Mouse (Mus musculus) midbrain, postnatal 0 days (tissue): ENCODE results near the gene Zfp963. TPM values are rescaled to one million over a fixed set of nuclear protein-coding genes. Genes with fewer than 3 reads are reported as not detected.
A peak's percentile ranks its signal among the peaks of the same experiment; 100 is the strongest.
"Not testable (repeated sequence)": the region's sequence is repeated elsewhere in the genome, so short reads cannot be mapped to it uniquely, and the experiment has no call there.

Experiments
- ATAC-seq: fragments of 200-750 bp; cut with Nextera tagmentation; 2 replicates; pipeline ENCODE4 v1.8.0; 2017; ENCODE audit warnings: moderate number of reproducible peaks, mild to moderate bottlenecking, moderate TSS enrichment, moderate library complexity; ENCODE audit not compliant: low FRiP score
- DNase-seq: peaks from one replicate; pipeline ENCODE4 v3.0.0-alpha.2; 2015; ENCODE audit warnings: low spot score
- H3K27ac ChIP-seq: fragments of 300-500 bp; sonication (generic); 2 replicates; pipeline ENCODE4 v1.5.1; 2014; ENCODE audit warnings: low read depth, mild to moderate bottlenecking, low read length, mixed read lengths
- H3K27me3 ChIP-seq: fragments of 300-500 bp; sonication (generic); 2 replicates; pipeline ENCODE4 v1.6.1; 2014; ENCODE audit warnings: low read length, control low read depth, mixed read lengths; ENCODE audit not compliant: insufficient read depth
- H3K36me3 ChIP-seq: fragments of 300-500 bp; sonication (generic); 2 replicates; pipeline ENCODE4 v1.6.1; 2014; ENCODE audit warnings: low read length, control low read depth, mixed read lengths; ENCODE audit not compliant: insufficient read depth
- H3K4me1 ChIP-seq: fragments of 300-500 bp; sonication (generic); 2 replicates; pipeline ENCODE4 v1.6.1; 2014; ENCODE audit warnings: mild to moderate bottlenecking, control low read depth, antibody characterized with exemption, low read length, mixed read lengths; ENCODE audit not compliant: insufficient read depth
- H3K4me2 ChIP-seq: fragments of 300-500 bp; sonication (generic); 2 replicates; pipeline ENCODE4 v1.6.1; 2014; ENCODE audit warnings: low read depth, mild to moderate bottlenecking, low read length, mixed read lengths; ENCODE audit not compliant: poor library complexity, severe bottlenecking
- H3K4me3 ChIP-seq: fragments of 300-500 bp; sonication (generic); 2 replicates; pipeline ENCODE4 v1.5.1; 2014; ENCODE audit warnings: low read depth, mild to moderate bottlenecking, low read length, moderate library complexity
- H3K9ac ChIP-seq: fragments of 300-500 bp; sonication (generic); replicated peaks from 2 replicates; pipeline ENCODE4 v1.6.1; 2014; ENCODE audit warnings: mild to moderate bottlenecking, low read length, moderate library complexity, mixed read lengths; ENCODE audit not compliant: poor library complexity, severe bottlenecking
- H3K9me3 ChIP-seq: fragments of 300-500 bp; sonication (generic); 2 replicates; pipeline ENCODE4 v1.6.1; 2016; ENCODE audit warnings: low read length, control low read depth
- CTCF ChIP-seq: IDR thresholded peaks from 2 replicates; pipeline ENCODE4 v1.5.1; 2016; ENCODE audit warnings: antibody characterized with exemption, mild to moderate bottlenecking
- WGBS: fragments of 180-500 bp; shearing (Covaris S2); extraction: QIAGEN DNeasy Blood & Tissue Kit; methylation state at CpG from one replicate; pipeline ENCODE4 v1.1.7; 2014; 5-methylcytosine and 5-hydroxymethylcytosine counted together
- polyA plus RNA-seq: library from polyadenylated mRNA; unstranded; fragments of >200 nt; fragmentation: Nextera tagmentation; extraction: Ambion mirVana; gene quantifications from 2 replicates; pipeline ENCODE4 v1.2.1, GENCODE M21; 2015
- total RNA-seq: library from RNA; depleted of rRNA; stranded (reverse); fragments of >200 nt; gene quantifications from 2 replicates; pipeline ENCODE4 v1.2.3, GENCODE M21; 2014; rRNA removed

The Zfp963 gene
- total and polyA plus RNA-seq, 2 experiments from 2014 or later = 3.3 to 5.5 TPM

GRCm38 (mm10) chr8:69716403-69717231 is 33.2 kb downstream of the Zfp963 start:
- peak overlapping the region; percentile 56 for H3K4me3 ChIP-seq
- peak overlapping the region; percentile 48 for H3K4me2 ChIP-seq
- no peak; the same call in 1 of the 2 replicates for TF ChIP-seq CTCF
- peak; percentile 100 for DNase-seq
- H3K4me1 ChIP-seq = peaks cover 9% of the 10 kb centered on the region
- no peaks in the 10 kb centered on the region for H3K36me3 ChIP-seq
- H3K27ac ChIP-seq = peak overlapping the region; percentile 95
- peak overlapping the region; percentile 74 for H3K9ac ChIP-seq
- H3K27me3 ChIP-seq = no peaks in the 10 kb centered on the region
- under 1% methylated on average over 52 of the region's 52 CpGs for WGBS
- peak; percentile 99 for ATAC-seq
- H3K9me3 ChIP-seq = no peaks in the 10 kb centered on the region

GRCm38 (mm10) chr8:69715366-69715765 is 34.4 kb downstream of the Zfp963 start:
- Histone ChIP-seq H3K36me3 (peaks cover 2% of the 10 kb centered on the region; the same call in 1 of the 2 replicates), H3K27me3 (no peaks in the 10 kb centered on the region), H3K4me1 (peaks cover 9% of the 10 kb centered on the region), H3K9me3 (no peaks in the 10 kb centered on the region), H3K27ac (no peak overlapping the region), H3K9ac (0 out of 2 replicates have a peak overlapping the region, but pooled peaks have one; percentile 74), H3K4me2 (peak overlapping the region; percentile 37), H3K4me3 (peak overlapping the region; percentile 56)
- ATAC-seq (no peak), DNase-seq (no peak)
- TF ChIP-seq CTCF = no peak
- 78% methylated on average over 6 of the region's 6 CpGs for WGBS

GRCm38 (mm10) chr8:69713516-69713915 is 36.3 kb downstream of the Zfp963 start:
- DNase-seq = no peak
- Histone ChIP-seq H3K27ac (no peak overlapping the region), H3K4me1 (peaks cover 9% of the 10 kb centered on the region), H3K4me2 (no peak overlapping the region), H3K9me3 (no peaks in the 10 kb centered on the region), H3K9ac (no peak overlapping the region), H3K27me3 (no peaks in the 10 kb centered on the region), H3K36me3 (peaks cover 18% of the 10 kb centered on the region), H3K4me3 (no peak overlapping the region)
- ATAC-seq = no peak
- 92% methylated on average over 8 of the region's 8 CpGs for WGBS
- TF ChIP-seq CTCF = no peak

GRCm38 (mm10) chr8:69710624-69711023 is 39.1 kb downstream of the Zfp963 start, which contains the start of gene Zfp869:
Gene Zfp869, minus strand, starts transcription at chr8:69710724.
- WGBS = 97% methylated on average over 8 of the region's 10 CpGs

GRCm38 (mm10) chr8:69701810-69702209 is 48.0 kb downstream of the Zfp963 start:
- no peaks in the 10 kb centered on the region for H3K27me3 ChIP-seq
- 83% methylated on average over 6 of the region's 6 CpGs for WGBS
- H3K4me3 ChIP-seq = no peak overlapping the region
- TF ChIP-seq CTCF = no peak
- H3K4me2 ChIP-seq = no peak overlapping the region
- ATAC-seq = no peak
- DNase-seq = no peak
- H3K27ac ChIP-seq = no peak overlapping the region
- H3K36me3 ChIP-seq = peaks cover 27% of the 10 kb centered on the region
- no peaks in the 10 kb centered on the region for H3K4me1 ChIP-seq
- no peaks in the 10 kb centered on the region for H3K9me3 ChIP-seq
- H3K9ac ChIP-seq = no peak overlapping the region

More at GRCm38 (mm10) chr8:69710624-69711023, 39.1 kb downstream of the Zfp963 start, which contains the start of gene Zfp869:
- peaks cover 47% of the 10 kb centered on the region for H3K36me3 ChIP-seq
- H3K27ac ChIP-seq, H3K9me3 ChIP-seq, H3K4me3 ChIP-seq, ATAC-seq, H3K4me2 ChIP-seq, DNase-seq, H3K4me1 ChIP-seq, H3K27me3 ChIP-seq, H3K9ac ChIP-seq: not testable (repeated sequence)

Other genes starting within 250 kb of the Zfp963 start
- gene Gm7697, start 227.0 kb downstream of the Zfp963 start, total RNA-seq = 0.42 TPM in 1 of 2 replicates, not detected in the other
- not detected in 2 replicates for gene Gm7697, start 227.0 kb downstream of the Zfp963 start, polyA plus RNA-seq
- gene Zfp868, start 124.4 kb downstream of the Zfp963 start, total RNA-seq = 22.4 and 29.3 TPM in 2 replicates
- 21.5 and 26.0 TPM in 2 replicates for gene Zfp868, start 124.4 kb downstream of the Zfp963 start, polyA plus RNA-seq
- 3.6 and 5.9 TPM in 2 replicates for gene Zfp964, start 95.5 kb downstream of the Zfp963 start, total RNA-seq
- 0.99 and 1.2 TPM in 2 replicates for gene Zfp964, start 95.5 kb downstream of the Zfp963 start, polyA plus RNA-seq
- 14.6 and 17.5 TPM in 2 replicates for gene Zfp869, start 39.2 kb downstream of the Zfp963 start, total RNA-seq
- 14.4 and 15.5 TPM in 2 replicates for gene Zfp869, start 39.2 kb downstream of the Zfp963 start, polyA plus RNA-seq
- 1.5 and 2.4 TPM in 2 replicates for gene Gm20422, start 24.9 kb upstream of the Zfp963 start, total RNA-seq
- gene Gm20422, start 24.9 kb upstream of the Zfp963 start, polyA plus RNA-seq = not detected in 2 replicates
- 77.7 and 92.7 TPM in 2 replicates for gene Atp13a1, start 41.2 kb upstream of the Zfp963 start, total RNA-seq
- gene Atp13a1, start 41.2 kb upstream of the Zfp963 start, polyA plus RNA-seq = 44.6 and 46.4 TPM in 2 replicates
- 44.7 and 53.4 TPM in 2 replicates for gene Zfp866, start 41.2 kb upstream of the Zfp963 start, total RNA-seq
- 19.2 and 20.0 TPM in 2 replicates for gene Zfp866, start 41.2 kb upstream of the Zfp963 start, polyA plus RNA-seq
- 53.9 and 71.2 TPM in 2 replicates for gene Gmip, start 58.7 kb upstream of the Zfp963 start, total RNA-seq
- gene Gmip, start 58.7 kb upstream of the Zfp963 start, polyA plus RNA-seq = 33.7 and 37.6 TPM in 2 replicates
- 5.4 and 7.7 TPM in 2 replicates for gene Lpar2, start 72.5 kb upstream of the Zfp963 start, total RNA-seq
- 0.44 and 0.63 TPM in 2 replicates for gene Lpar2, start 72.5 kb upstream of the Zfp963 start, polyA plus RNA-seq
- 35.7 and 43.9 TPM in 2 replicates for gene Pbx4, start 82.5 kb upstream of the Zfp963 start, total RNA-seq
- 91.0 and 98.8 TPM in 2 replicates for gene Pbx4, start 82.5 kb upstream of the Zfp963 start, polyA plus RNA-seq
- gene Cilp2, start 137.7 kb upstream of the Zfp963 start, total RNA-seq = 12.0 and 14.9 TPM in 2 replicates
- 7.5 and 8.0 TPM in 2 replicates for gene Cilp2, start 137.7 kb upstream of the Zfp963 start, polyA plus RNA-seq
- gene Tssk6, start 152.2 kb upstream of the Zfp963 start, total RNA-seq = not detected in 2 replicates
- gene Tssk6, start 152.2 kb upstream of the Zfp963 start, polyA plus RNA-seq = 4.4 and 4.6 TPM in 2 replicates
- gene Ndufa13, start 152.6 kb upstream of the Zfp963 start, total RNA-seq = 55.6 and 86.8 TPM in 2 replicates
- gene Ndufa13, start 152.6 kb upstream of the Zfp963 start, polyA plus RNA-seq = 239 and 243 TPM in 2 replicates
- 7.6 and 8.0 TPM in 2 replicates for gene Yjefn3, start 152.7 kb upstream of the Zfp963 start, total RNA-seq
- gene Yjefn3, start 152.7 kb upstream of the Zfp963 start, polyA plus RNA-seq = 13.4 and 15.4 TPM in 2 replicates
- 24.4 and 30.1 TPM in 2 replicates for gene Gatad2a, start 246.4 kb upstream of the Zfp963 start, total RNA-seq
- 17.2 and 19.3 TPM in 2 replicates for gene Gatad2a, start 246.4 kb upstream of the Zfp963 start, polyA plus RNA-seq